Mouse (Mus musculus) adrenal gland, postnatal 14 days (tissue): Measurements from ENCODE around the gene Trcg1. TPM values are rescaled to one million over a fixed set of nuclear protein-coding genes. Genes with fewer than 3 reads are reported as not detected.

Experiments used
- total RNA-seq: library from RNA; stranded (reverse); gene quantifications from 2 replicates; pipeline ENCODE4 v1.2.3, GENCODE M21; 2021

Gene Trcg1
- total RNA-seq, 1 experiment from 2014 or later: not detected

Other genes with a start within 250 kb of the Trcg1 start
- 39.2 and 43.4 TPM in 2 replicates for gene Ptpn9, start 241.6 kb upstream of the Trcg1 start, total RNA-seq
- 50.6 and 55.0 TPM in 2 replicates for gene Sin3a, start 164.5 kb upstream of the Trcg1 start, total RNA-seq
- gene Man2c1, start 105.9 kb upstream of the Trcg1 start, total RNA-seq: 97.2 and 118 TPM in 2 replicates
- gene Neil1, start 88.3 kb upstream of the Trcg1 start, total RNA-seq: 10.6 and 11.2 TPM in 2 replicates
- 47.0 and 52.2 TPM in 2 replicates for gene Commd4, start 78.2 kb upstream of the Trcg1 start, total RNA-seq
- 36.2 and 45.6 TPM in 2 replicates for gene 1700017B05Rik, start 26.1 kb downstream of the Trcg1 start, total RNA-seq
- 19.8 and 24.6 TPM in 2 replicates for gene Ppcdc, start 203.6 kb downstream of the Trcg1 start, total RNA-seq
- gene Scamp5, start 231.5 kb downstream of the Trcg1 start, total RNA-seq: 11.0 and 13.1 TPM in 2 replicates